Mouse (Mus musculus) 416B (cell line): ENCODE results near the gene Glyat.

Experiments used
- DNase-seq: peaks from one replicate; pipeline ENCODE4 v3.0.0; 2011; ENCODE audit warnings: low read depth

Glyat gene

GRCm38 (mm10) chr19:12685231-12685630 is 52.1 kb downstream of the Glyat start:
- DNase-seq, result no peak

DNA sequence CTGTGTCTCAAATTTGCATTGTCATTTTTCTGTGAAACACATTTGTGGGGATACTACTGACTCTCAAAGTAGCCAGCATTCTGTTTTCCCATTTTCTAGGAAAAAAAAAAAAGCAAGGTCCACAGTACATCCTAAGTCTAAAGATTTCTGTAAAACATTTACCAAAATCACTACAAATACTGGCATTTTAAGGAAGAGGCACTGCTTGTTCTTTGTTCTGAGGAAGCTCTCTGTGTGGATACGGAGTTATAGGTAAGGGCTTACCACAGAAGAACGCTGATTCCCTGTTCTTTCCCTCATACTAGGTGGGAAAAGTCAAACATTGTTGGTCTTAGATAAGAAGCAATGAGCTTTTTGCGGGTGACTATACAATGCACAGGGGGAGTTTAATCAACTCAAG is 62.5 kb downstream of the Glyat start, which contains the start of gene Keg1:
Gene Keg1, plus strand, starts transcription at position 197 of the 400 bp plus-strand sequence.
- no peak for DNase-seq

GRCm38 (mm10) chr19:12696221-12696620 is 63.1 kb downstream of the Glyat start:
- DNase-seq, result no peak
